Mouse (Mus musculus) common myeloid progenitor, adult 5-6 weeks (primary cell): ENCODE results near the gene Myef2. TPM values are rescaled to one million over a fixed set of nuclear protein-coding genes. Genes with fewer than 3 reads are reported as not detected.
A peak's percentile ranks its signal among the peaks of the same experiment; 100 is the strongest.
"Not testable (repeated sequence)": the region's sequence is repeated elsewhere in the genome, so short reads cannot be mapped to it uniquely, and the experiment has no call there.

Experiments used
- ATAC-seq: replicated peaks from 2 replicates; pipeline ENCODE4 v1.8.0; 2016; ENCODE audit warnings: low read depth, mild to moderate bottlenecking, moderate TSS enrichment, inconsistent platforms; ENCODE audit not compliant: poor library complexity, severe bottlenecking
- total RNA-seq: library from RNA; stranded (forward); fragments of 200-1000, 187-1606 nt; gene quantifications from 2 replicates; pipeline ENCODE4 v1.2.3, GENCODE M21; 2017

The Myef2 gene
- 65.5 and 70.2 TPM in 2 replicates for total RNA-seq

GRCm38 (mm10) chr2:125123477-125123852, at the start of gene Myef2:
TSS of gene Myef2 (minus strand) at chr2:125123661.
- ATAC-seq = peak; percentile 80

DNA sequence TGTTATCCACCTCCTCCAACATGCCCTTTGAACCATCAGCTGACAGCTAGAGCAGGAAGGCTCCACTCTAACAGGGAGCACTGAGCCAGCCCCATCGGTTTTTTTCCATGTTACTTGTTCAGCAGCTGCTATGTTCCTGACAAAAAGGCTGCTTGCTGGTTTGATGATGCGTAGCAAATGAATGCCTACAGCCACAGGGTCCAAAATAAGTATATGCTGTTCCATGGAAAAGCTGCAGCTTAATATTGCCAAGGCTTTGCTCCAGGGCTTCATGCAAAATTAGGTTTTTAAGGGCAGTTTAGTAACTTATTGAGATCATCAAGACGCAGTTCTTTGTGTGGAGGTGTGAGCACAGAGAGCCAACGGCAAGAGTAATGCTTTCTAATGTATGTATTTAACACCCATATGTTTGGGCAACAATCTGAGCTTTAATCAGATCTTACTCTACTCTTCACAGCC, 38.6 kb upstream of the Myef2 start:
- no peak for ATAC-seq

DNA sequence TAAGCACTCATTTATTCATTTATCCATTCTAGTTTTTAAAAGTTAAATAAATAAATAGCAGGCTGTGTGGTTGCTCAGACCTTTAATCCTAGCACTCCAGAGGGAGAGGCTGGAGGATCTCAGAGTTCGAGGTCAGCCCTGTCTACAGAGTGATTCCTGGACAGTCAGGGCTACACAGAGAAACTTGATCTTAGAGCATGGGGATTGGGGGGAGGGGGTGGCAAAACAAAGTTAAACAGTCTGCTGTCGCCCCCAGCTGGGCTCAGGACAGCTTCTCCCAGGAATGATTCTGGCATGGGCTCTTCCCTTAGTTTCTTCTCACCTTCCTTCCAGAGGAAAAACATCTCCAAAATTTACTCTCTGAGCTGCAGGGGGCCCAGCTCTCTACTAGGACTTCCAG, 32.0 kb upstream of the Myef2 start:
- ATAC-seq = no peak

DNA sequence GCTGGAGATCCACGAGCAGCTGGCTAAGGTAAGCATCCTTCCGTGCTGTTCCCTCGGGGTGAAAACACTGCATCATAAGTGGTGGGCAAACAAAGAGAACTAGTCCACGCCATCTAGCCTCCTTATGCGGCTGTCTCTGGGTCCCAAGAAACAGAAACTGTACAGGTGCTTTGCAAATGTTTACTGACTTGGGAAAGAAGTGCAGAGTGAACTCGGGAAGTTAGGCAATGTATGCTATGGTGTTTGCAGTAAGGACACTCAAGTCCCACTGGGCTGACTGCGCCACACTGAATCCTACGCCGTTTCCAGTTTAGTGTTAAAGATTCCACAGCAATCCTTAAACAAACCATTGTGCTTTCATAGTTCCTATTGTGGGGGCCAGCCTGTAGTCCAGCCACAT, 30.8 kb upstream of the Myef2 start:
- ATAC-seq = no peak

DNA sequence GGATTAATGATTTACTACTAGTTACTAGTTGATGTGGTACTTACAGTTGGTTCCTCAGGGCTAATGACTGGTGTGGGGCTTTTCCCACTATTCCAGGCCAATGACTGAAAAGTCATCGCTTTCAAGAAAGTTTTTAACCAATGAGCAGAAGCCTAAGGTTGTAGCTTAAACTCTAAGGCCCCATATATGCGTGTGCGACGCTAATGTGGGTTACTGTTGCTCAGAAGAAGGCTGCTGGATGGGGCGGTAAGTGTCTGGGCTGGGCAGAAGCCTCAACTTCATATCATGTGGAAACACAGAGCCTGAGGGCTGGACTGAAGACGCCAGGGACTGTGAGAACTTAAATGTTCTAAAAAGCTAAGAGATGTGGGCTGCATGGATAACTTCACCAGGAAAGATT, 28.9 kb upstream of the Myef2 start, which contains the start of gene Slc12a1:
Slc12a1 (plus strand) TSS at position 118 of the 400 bp plus-strand sequence.
- ATAC-seq = no peak

DNA sequence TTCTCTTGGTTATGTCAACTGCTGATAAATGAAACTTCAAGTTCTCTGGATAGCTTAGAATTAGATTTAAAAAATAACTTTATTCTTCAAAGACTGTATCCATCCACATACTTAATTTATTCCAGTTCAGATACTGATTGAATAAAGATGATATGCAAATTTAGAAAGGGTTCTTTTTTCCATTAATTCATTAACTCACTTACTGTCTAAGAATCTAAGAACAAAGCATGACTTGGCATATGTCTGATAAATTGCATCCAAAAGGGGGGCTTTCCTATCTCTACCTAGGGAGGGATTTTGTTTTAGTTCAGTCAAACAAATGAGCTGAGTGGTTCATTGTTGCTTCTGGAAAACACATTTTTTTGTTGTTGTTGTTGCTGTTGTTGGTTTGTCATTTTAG, 18.9 kb upstream of the Myef2 start:
- no peak for ATAC-seq

DNA sequence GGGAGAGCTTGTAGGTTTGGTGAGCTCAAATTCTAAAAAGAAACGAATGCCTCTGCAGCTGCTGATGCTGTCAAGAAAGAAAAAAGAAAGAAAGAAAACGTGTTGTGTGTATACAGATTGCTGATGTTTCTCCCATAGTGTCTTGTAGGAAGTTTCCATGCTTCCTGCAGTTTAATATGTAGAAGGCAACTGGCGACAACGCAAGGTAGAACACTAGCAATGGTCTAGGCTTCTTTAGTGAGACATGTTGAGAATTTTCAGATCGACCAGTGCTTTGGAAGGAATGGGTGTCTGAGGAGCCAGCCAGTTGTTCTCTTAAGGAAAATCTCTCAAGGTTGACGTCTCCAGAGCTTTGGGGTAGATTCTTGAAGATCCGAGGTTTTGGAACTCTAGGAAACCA, 13.4 kb upstream of the Myef2 start:
- ATAC-seq = no peak

- ATAC-seq = peak; percentile 100
Measured at GRCm38 (mm10) chr2:125135903-125136811, 12.7 kb upstream of the Myef2 start, which contains the start of gene Ctxn2. TSS of gene Ctxn2 (plus strand) at chr2:125136692.

DNA sequence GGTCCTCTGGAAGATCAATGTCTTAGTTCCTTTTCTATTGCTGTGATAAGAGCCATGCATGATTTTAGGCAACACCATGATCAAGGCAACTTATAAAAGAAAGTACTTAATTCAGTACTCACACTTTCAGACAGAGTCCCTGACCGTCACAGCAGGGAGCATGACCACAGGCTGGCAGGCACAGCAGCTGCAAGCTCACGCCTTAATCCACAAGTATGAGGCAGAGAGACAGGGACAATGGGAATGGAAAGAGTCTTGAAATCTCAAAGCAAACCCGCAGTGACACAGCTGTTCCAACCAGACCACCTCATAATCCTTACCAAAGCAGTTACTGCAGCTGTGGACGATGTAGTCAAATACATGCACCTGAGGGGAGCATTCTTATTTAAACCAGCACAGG, 10.7 kb upstream of the Myef2 start:
- no peak for ATAC-seq

DNA sequence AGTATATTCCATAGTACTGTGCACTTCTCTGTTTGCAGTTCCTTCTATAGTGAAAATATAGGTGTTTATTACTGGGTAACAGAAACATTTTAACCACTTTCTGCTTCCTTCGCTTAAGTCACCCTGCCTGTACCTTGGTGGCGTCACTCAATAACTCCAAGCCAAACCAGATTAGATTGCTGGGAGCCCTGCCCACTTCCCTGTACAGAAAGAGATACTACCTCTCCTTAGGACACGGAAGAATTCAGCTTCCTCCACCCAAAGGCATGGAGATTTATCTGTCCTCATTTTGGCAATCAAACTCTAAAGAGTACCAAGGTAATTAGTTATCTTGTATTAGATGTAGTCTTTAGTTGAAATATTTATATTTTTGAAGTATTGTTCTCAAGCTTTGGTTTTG, 3.3 kb upstream of the Myef2 start:
- no peak for ATAC-seq

GRCm38 (mm10) chr2:125125824-125126223, 2.4 kb upstream of the Myef2 start:
- peak; percentile 20; the same call in 1 of the 2 replicates for ATAC-seq

- peak; percentile 46 for ATAC-seq
Measured at GRCm38 (mm10) chr2:125122624-125123476, 611 bp downstream of the Myef2 start.

- ATAC-seq = 0 out of 2 replicates have a peak, but pooled peaks have one; percentile 8
Measured at GRCm38 (mm10) chr2:125122288-125122623, 1.2 kb downstream of the Myef2 start.

GRCm38 (mm10) chr2:125119381-125120110, 3.9 kb downstream of the Myef2 start:
- no peak for ATAC-seq

- ATAC-seq = not testable (repeated sequence)
Measured at GRCm38 (mm10) chr2:125106536-125106935, 16.9 kb downstream of the Myef2 start.

DNA sequence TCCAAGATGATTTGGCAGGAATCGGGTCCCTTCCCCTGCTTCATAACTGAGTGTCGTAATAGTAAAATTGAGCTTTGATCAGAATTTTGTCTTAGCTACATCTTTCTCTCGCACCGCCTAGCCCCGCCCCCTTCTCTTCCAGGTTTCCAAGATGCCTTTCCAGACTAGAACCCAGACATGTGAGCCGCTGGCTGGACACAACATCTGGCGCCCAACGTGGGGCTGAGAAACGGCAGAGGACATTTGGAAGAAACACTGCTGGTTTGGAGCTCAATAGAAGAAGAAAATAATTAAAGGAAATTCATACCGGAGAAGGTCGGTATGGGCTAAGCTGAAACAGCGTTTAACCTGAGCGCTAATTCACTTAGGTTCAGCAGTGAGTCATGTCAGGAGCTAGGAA, 19.0 kb downstream of the Myef2 start:
- not testable (repeated sequence) for ATAC-seq

GRCm38 (mm10) chr2:125092123-125092522, 31.3 kb downstream of the Myef2 start:
- ATAC-seq = not testable (repeated sequence)

DNA sequence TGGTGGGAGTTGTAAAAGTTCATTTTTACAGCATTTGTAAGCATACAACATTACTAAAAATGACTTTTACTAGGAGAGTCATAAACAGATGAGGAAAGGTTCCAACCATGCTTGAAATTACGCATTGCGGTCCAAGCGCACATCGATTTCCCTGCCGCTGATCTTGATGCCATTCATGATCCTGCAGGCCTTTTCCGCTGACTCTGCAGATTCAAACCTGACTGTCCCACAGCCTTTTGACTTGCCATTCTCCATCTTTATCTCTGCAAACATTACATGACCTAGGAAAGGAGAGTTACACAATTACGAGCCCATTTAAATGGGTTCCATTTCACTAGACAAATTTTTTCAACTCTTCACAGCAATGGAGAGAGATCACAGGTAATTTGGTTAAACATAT, 34.7 kb downstream of the Myef2 start:
- no peak for ATAC-seq

DNA sequence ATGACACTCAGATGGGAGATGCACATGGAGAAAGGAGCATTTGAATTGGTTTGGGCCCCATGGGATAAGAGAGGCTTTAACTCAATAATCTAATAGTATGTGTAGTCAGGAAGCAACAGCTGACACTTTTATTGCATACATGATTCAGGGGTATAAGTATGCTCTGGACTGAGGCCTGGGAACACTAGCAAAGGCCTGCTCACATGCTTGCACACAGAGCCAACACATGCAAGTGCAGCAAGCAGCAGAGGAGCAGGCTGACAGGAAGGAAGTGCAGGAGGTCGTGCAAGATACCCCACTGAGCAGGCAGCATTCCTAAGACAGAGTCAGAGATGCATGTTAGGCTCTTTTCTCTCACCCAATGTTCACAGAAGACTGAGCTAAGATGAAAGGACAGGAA, 39.6 kb downstream of the Myef2 start:
- ATAC-seq = no peak
